Mouse (Mus musculus) heart, postnatal 10 days (tissue): Measurements from ENCODE around the gene Arntl. TPM values are rescaled to one million over a fixed set of nuclear protein-coding genes. Genes with fewer than 3 reads are reported as not detected.
"Not testable (repeated sequence)": the region's sequence is repeated elsewhere in the genome, so short reads cannot be mapped to it uniquely, and the experiment has no call there.

ENCODE experiments used
- DNase-seq, 2 experiments: peaks; one replicate each; pipeline ENCODE4 v3.0.0; 2021
- intact Hi-C: fragments of 180-260 bp; cut with DNase I; formaldehyde crosslinking; loops from one replicate; pipeline ENCODE4 v1.15.1; 2025
- total RNA-seq, 2 experiments: library from RNA; stranded (reverse); gene quantifications; 2 replicates each; pipeline ENCODE4 v1.2.3; 2021

Gene Arntl
- total RNA-seq, 2 experiments from 2014 or later = 11.1 to 12.2 TPM

- intact Hi-C loops = no loop called here
- DNase-seq = peak; percentile 56 to 65
These were observed 42.0 kb downstream of the Arntl start for GRCm38 (mm10) chr7:113249134-113249825.

- peak; percentile 67 to 76 for DNase-seq
- intact Hi-C loops = loop anchor here (2.0 to 10.0 kb wide), 3 partner anchors 42 to 876 kb away; no protein-coding TSS in a partner anchor
These were observed 43.2 kb downstream of the Arntl start for GRCm38 (mm10) chr7:113250433-113250991.

- intact Hi-C loops = loop anchor here (2.0 to 10.0 kb wide), 3 partner anchors 42 to 876 kb away; no protein-coding TSS in a partner anchor
- peak; percentile 76 to 80 for DNase-seq
These were observed 43.7 kb downstream of the Arntl start for GRCm38 (mm10) chr7:113251001-113251400.

GRCm38 (mm10) chr7:113251554-113251953 is 44.3 kb downstream of the Arntl start:
- no peak for DNase-seq
- intact Hi-C loops = loop anchor here (2.0 to 10.0 kb wide), 3 partner anchors 43 to 877 kb away; no protein-coding TSS in a partner anchor

- no peak for DNase-seq
- intact Hi-C loops = loop anchor here (10.0 kb wide), 1 partner anchor 879 kb away; no protein-coding TSS in a partner anchor
These were observed 46.6 kb downstream of the Arntl start for GRCm38 (mm10) chr7:113253777-113254405.

- peak in 1 of 2 experiments; percentile 50 for DNase-seq
- intact Hi-C loops = loop anchor here (10.0 kb wide), 1 partner anchor 881 kb away; no protein-coding TSS in a partner anchor
These were observed 48.8 kb downstream of the Arntl start for GRCm38 (mm10) chr7:113256046-113256445.

GRCm38 (mm10) chr7:113258430-113258829 is 51.2 kb downstream of the Arntl start:
- intact Hi-C loops = loop anchor here (10.0 kb wide), 1 partner anchor 884 kb away; no protein-coding TSS in a partner anchor

GRCm38 (mm10) chr7:113260321-113261167 is 53.3 kb downstream of the Arntl start:
- intact Hi-C loops = no loop called here
- peak; percentile 52 to 56 for DNase-seq

More at GRCm38 (mm10) chr7:113258430-113258829, 51.2 kb downstream of the Arntl start:
- no peak for DNase-seq

- no peak for DNase-seq
- intact Hi-C loops = no loop called here
These were observed 54.4 kb downstream of the Arntl start for GRCm38 (mm10) chr7:113261690-113262089.

GRCm38 (mm10) chr7:113262510-113263467 is 55.5 kb downstream of the Arntl start:
- intact Hi-C loops, DNase-seq: not testable (repeated sequence)

GRCm38 (mm10) chr7:113263990-113264389 is 56.7 kb downstream of the Arntl start:
- no peak for DNase-seq
- intact Hi-C loops = no loop called here

- peak; percentile 76 to 81 for DNase-seq
- intact Hi-C loops = loop anchor here (1.0 to 5.0 kb wide), 3 partner anchors 44 to 346 kb away; no protein-coding TSS in a partner anchor
These were observed 61.0 kb downstream of the Arntl start for GRCm38 (mm10) chr7:113268287-113268686.

- no peak for DNase-seq
- intact Hi-C loops = loop anchor here (5.0 kb wide), 2 partner anchors 43 to 347 kb away; no protein-coding TSS in a partner anchor
These were observed 61.8 kb downstream of the Arntl start for GRCm38 (mm10) chr7:113269081-113269480.

- no peak for DNase-seq
- intact Hi-C loops = loop anchor here (5.0 kb wide), 2 partner anchors 42 to 348 kb away; no protein-coding TSS in a partner anchor
These were observed 62.7 kb downstream of the Arntl start for GRCm38 (mm10) chr7:113269921-113270320.

- peak; percentile 42 to 45 for DNase-seq
- intact Hi-C loops = no loop called here
These were observed 63.3 kb downstream of the Arntl start for GRCm38 (mm10) chr7:113270551-113270950.

- no peak for DNase-seq
- intact Hi-C loops = no loop called here
These were observed 63.7 kb downstream of the Arntl start for GRCm38 (mm10) chr7:113270991-113271390.

- no peak for DNase-seq
- intact Hi-C loops = no loop called here
These were observed 65.2 kb downstream of the Arntl start for GRCm38 (mm10) chr7:113272338-113272997.

- intact Hi-C loops = no loop called here
- no peak for DNase-seq
These were observed 70.0 kb downstream of the Arntl start for GRCm38 (mm10) chr7:113277245-113277644.
